Mouse (Mus musculus): Measurements from ENCODE around the gene Gadl1.

DNA sequence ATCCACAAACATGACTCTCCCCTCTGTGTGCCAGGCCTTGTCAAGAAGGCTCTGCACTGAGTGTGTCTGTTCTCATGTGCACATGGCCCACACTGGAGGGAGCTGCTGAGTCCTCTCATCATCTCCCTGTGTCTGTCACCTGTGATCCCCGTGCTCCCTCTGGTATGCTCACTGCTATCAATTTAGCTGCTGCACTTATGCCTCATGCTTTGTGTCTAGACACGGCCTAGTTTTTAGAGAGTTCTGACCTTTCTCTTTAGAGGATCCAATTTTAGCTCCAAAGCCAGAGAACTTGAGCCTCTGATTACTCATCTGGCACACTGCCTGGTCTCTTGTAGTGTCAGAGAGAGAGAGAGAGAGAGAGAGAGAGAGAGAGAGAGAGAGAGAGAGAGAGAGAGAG lies 42.0 kb upstream of the Gadl1 start:
- TF ChIP-seq GATA1 (IDR thresholded peaks at IDR 0.05; ENCODE audit: borderline replicate concordance, low read length) = no peak
- TF ChIP-seq FLI1 (IDR thresholded peaks at IDR 0.05; ENCODE audit: low read length) = no peak
